Mouse (Mus musculus) lung, adult 2 months (tissue): Measurements from ENCODE around the gene Trim37. TPM values are rescaled to one million over a fixed set of nuclear protein-coding genes. Genes with fewer than 3 reads are reported as not detected.

Experiments used
- DNase-seq: peaks from one replicate; pipeline ENCODE4 v3.0.0; 2022
- H3K4me1 ChIP-seq: fragments of 200-500 bp; 2 replicates; pipeline ENCODE4 v1.6.1; 2011; ENCODE audit warnings: low read length; ENCODE audit not compliant: control insufficient read depth, insufficient read depth
- H3K4me3 ChIP-seq: fragments of 200-500 bp; replicated peaks from 2 replicates; pipeline ENCODE3; 2011; ENCODE audit warnings: low read depth, mild to moderate bottlenecking, control low read depth, low read length; ENCODE audit errors: extremely low read depth
- CTCF ChIP-seq: fragments of 200-500 bp; IDR thresholded peaks from 2 replicates; pipeline ENCODE4 v1.5.1; 2011; ENCODE audit warnings: mild to moderate bottlenecking, low read length, control low read depth; ENCODE audit not compliant: insufficient read depth
- POLR2A ChIP-seq: fragments of 200-500 bp; IDR thresholded peaks from 2 replicates; pipeline ENCODE4 v1.6.1; 2011; ENCODE audit warnings: low read depth, mild to moderate bottlenecking, control low read depth, low read length, borderline replicate concordance; ENCODE audit errors: extremely low read depth
- WGBS: fragments of 180-500 bp; shearing (Covaris S2); methylation state at CpG from one replicate; pipeline ENCODE4 v1.1.7; 2018; 5-methylcytosine and 5-hydroxymethylcytosine counted together
- polyA plus RNA-seq: library from polyadenylated mRNA; depleted of rRNA; stranded (reverse); fragments of >200 nt; gene quantifications from 2 replicates; pipeline ENCODE4 v1.2.3, GENCODE M21; 2012; rRNA removed

Trim37 gene
- polyA plus RNA-seq, 1 experiment, result 3.6 TPM

DNA sequence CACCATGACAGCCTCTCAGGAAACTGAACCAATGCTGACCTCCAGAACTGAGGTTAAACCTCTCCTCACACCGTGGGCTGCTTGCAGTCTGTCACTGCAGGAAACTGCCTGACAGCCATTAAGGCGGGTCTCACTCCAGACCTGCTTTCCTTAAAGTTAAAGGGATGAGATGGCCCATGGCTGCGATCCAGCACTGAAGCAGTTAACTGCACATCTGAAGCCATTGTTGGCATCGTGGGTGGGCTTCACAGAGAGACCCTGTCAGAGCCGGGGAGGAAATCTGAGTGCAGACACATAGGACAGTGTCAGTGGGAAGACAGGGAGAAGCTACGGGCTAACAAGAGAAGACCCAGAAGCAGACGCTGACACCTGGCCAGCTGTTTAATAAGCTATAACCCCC is 137.1 kb downstream of the Trim37 start:
- TF ChIP-seq CTCF (no peak), POLR2A (no peak)
- no peak overlapping the region for H3K4me3 ChIP-seq
- DNase-seq, result no peak
- no peaks in the 10 kb centered on the region for H3K4me1 ChIP-seq
- 28% methylated on average over 7 of the region's 7 CpGs for WGBS

DNA sequence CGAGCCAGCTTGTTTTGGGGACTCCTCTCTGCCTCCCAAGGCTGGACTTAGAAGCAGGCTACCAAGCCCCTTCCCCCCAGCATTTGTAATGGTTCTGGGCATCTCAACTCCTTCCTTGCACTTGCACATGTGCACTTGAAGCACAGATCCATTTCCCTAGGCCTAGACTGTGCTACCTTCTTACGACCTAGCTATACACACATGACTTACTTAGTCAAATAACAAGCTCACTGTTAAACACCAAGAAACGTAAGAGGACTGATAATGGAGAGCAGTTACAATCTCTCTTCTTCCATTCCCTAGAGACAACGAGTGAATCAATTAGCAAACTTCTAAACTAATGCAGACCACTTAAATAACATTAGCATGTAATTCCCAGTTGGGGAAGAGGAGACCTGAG is 139.4 kb downstream of the Trim37 start:
- Histone ChIP-seq H3K4me3 (no peak overlapping the region), H3K4me1 (no peaks in the 10 kb centered on the region)
- TF ChIP-seq POLR2A, result no peak
- TF ChIP-seq CTCF, result no peak
- 75% methylated on average over 4 of the region's 4 CpGs for WGBS
- no peak for DNase-seq

DNA sequence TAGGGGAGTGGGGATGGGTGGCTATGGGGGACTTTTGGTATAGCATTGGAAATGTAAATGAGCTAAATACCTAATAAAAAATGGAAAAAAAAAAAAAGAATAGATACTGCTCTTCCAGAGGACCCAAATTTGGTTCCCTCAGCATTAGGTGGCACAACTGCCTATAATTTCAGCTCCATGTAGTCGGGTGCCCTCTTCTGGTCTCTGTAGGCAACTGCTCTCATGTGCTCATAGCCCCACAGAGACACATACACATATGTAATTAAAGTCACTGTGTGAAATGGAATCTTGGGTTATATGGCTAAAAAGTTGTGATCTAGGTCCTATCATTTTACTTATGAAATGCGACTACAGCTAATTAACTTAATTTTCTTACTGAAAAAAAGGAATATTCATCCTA is 141.9 kb downstream of the Trim37 start:
- no peak for DNase-seq
- Histone ChIP-seq H3K4me3 (no peak overlapping the region), H3K4me1 (no peaks in the 10 kb centered on the region)
- no peak for TF ChIP-seq CTCF
- 89% methylated on average over 2 of the region's 2 CpGs for WGBS

Other genes with a start within 250 kb of the Trim37 start
- gene Ypel2, start 133.4 kb upstream of the Trim37 start, polyA plus RNA-seq, result 5.9 and 9.7 TPM in 2 replicates
- gene Gdpd1, start 53.0 kb upstream of the Trim37 start, polyA plus RNA-seq, result 11.7 and 13.8 TPM in 2 replicates
- gene Smg8, start 40.3 kb upstream of the Trim37 start, polyA plus RNA-seq, result 6.2 and 7.9 TPM in 2 replicates
- 0.19 and 0.54 TPM in 2 replicates for gene Prr11, start 18.4 kb upstream of the Trim37 start, polyA plus RNA-seq
- gene Ska2, start 17.8 kb upstream of the Trim37 start, polyA plus RNA-seq, result 2.8 and 4.9 TPM in 2 replicates
- 0.27 and 0.46 TPM in 2 replicates for gene Ppm1e, start 231.9 kb downstream of the Trim37 start, polyA plus RNA-seq